ENCODE assay signal across 24 mouse cellular contexts in the genomic region with DNA sequence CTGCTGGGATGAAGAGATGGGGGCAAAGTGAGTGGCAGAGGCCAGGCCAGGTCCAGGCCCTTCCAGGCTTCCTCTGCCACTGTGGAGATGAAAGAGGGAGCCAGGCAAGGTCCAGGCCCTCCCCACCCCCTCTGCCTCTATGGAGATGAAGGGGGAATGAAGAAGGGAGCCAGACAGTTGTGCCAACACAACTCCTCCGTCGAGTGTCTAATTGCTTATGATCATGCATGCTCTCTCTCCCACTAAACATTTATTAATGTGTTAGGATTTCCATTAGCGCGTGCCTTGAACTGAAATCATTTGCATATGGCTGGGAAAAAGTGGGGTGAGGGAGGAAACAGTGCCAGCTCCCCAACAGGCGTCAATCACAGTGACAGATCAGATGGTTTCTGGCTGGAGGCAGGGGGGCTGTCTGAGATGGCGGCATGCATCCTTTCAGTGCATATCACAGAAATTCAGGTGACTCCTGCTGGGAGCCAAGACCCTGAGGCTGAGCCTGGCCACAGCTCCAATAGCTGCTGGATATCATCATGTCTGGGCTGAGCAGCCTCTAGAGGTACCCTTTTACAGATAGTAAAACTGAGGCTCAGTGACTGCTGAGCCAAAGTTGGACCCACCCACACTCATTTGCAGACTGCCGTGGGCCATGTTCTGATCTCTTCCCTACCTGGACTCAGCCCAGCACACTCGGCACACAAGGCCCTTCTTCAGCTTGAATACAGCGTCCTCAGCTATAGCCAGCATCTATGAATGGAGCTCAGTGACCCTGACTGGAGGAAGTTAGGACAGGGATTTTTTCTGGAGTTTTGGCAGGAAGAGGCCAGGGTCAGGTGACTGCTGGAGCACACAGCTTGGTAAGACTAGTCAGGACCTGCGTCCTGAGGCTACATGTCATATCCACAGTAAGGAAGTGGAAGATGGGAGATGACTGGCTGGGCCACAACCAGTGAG. TPM values are rescaled to one million over a fixed set of nuclear protein-coding genes. Genes with fewer than 3 reads are reported as not detected.
DNase-seq lines count a peak whose midpoint lies in the region; ATAC-seq and TF ChIP-seq lines count a peak whose summit lies in the region.
"Had no signal": no experiment of that assay in that cellular context is flagged by ENCODE, and none has a peak within 500 bp of the region (broad histone marks: within the 10 kb centered on the region; RNA-seq: fewer than 3 reads in every experiment).

No protein-coding gene starts in this region.

- H3K36me3 ChIP-seq in heart, embryonic 10.5 days: no peaks in the 10 kb centered on the region
- no peaks in the 10 kb centered on the region for H3K36me3 ChIP-seq in forebrain, postnatal 0 days (ENCODE audit: insufficient read depth)
- no peaks in the 10 kb centered on the region for H3K36me3 ChIP-seq in midbrain, embryonic 16.5 days (ENCODE audit: control insufficient read depth, insufficient read depth, low read length)
- H3K36me3 ChIP-seq: lung, embryonic 15.5 days had no signal

- H3K4me3 ChIP-seq in heart, embryonic 10.5 days: no peak overlapping the region
- H3K4me3 ChIP-seq in forebrain, postnatal 0 days (ENCODE audit: low read depth, low read length): no peak overlapping the region
- H3K4me3 ChIP-seq in midbrain, embryonic 16.5 days (ENCODE audit: low read depth, low read length): no peak overlapping the region
- H3K4me3 ChIP-seq: lung, embryonic 15.5 days; megakaryocyte, embryonic 14.5 days had no signal

- DNase-seq in heart, embryonic 10.5 days (ENCODE audit: low spot score): no peak
- DNase-seq in heart, postnatal 4 days: no peak
- DNase-seq in brain, embryonic 14.5 days (ENCODE audit: low read depth): peak; percentile 85
- peak; percentile 65 for DNase-seq in forebrain, postnatal 0 days
- DNase-seq in kidney, adult 11 months: no peak
- no peak for DNase-seq in frontal cortex, postnatal 36 days (ENCODE audit: low spot score in 2 of 2)
- no peak for DNase-seq in spleen, postnatal 36 days (ENCODE audit: low spot score in 2 of 2)
- DNase-seq: adrenal gland, postnatal 36 days; kidney, adult 18-20 months; kidney, postnatal 4 days; layer of hippocampus, postnatal 36 days; retina, postnatal 1 day; spleen, adult 18-20 months; thymus, postnatal 4 days had no signal

- peak; percentile 68 for ATAC-seq in forebrain, postnatal 0 days
- ATAC-seq in midbrain, embryonic 16.5 days: peak; percentile 39; the same call in 1 of the 2 replicates

- TF ChIP-seq POLR2A in brain, embryonic 14.5 days (IDR thresholded peaks at IDR 0.05; ENCODE audit: borderline replicate concordance, extremely low read depth, insufficient read depth, insufficient read length, poor library complexity, severe bottlenecking): no peak

- no peak overlapping the region for H3K4me2 ChIP-seq in forebrain, postnatal 0 days (ENCODE audit: low read depth)
- no peak overlapping the region for H3K4me2 ChIP-seq in midbrain, embryonic 16.5 days (ENCODE audit: low read length)
- H3K4me2 ChIP-seq: lung, embryonic 15.5 days had no signal

- TF ChIP-seq CTCF in brain, embryonic 14.5 days (IDR thresholded peaks at IDR 0.05; ENCODE audit: borderline replicate concordance, extremely low read depth, insufficient read depth, insufficient read length): no peak
- TF ChIP-seq CTCF in forebrain, postnatal 0 days (IDR thresholded peaks at IDR 0.05; ENCODE audit: low read depth): no peak

- no peak overlapping the region for H3K9ac ChIP-seq in forebrain, postnatal 0 days
- H3K9ac ChIP-seq in midbrain, embryonic 16.5 days (ENCODE audit: low read depth, low read length): no peak overlapping the region
- H3K9ac ChIP-seq: lung, embryonic 15.5 days had no signal

- no peaks in the 10 kb centered on the region for H3K9me3 ChIP-seq in heart, embryonic 10.5 days
- H3K9me3 ChIP-seq in forebrain, postnatal 0 days (ENCODE audit: low read length): no peaks in the 10 kb centered on the region
- no peaks in the 10 kb centered on the region for H3K9me3 ChIP-seq in midbrain, embryonic 16.5 days (replicated peaks; ENCODE audit: control insufficient read depth, low read length, poor library complexity, severe bottlenecking)
- H3K9me3 ChIP-seq: lung, embryonic 15.5 days; megakaryocyte, embryonic 14.5 days had no signal

- peaks cover 84% of the 10 kb centered on the region for H3K4me1 ChIP-seq in heart, embryonic 10.5 days
- H3K4me1 ChIP-seq in forebrain, postnatal 0 days (ENCODE audit: insufficient read depth): peaks cover 23% of the 10 kb centered on the region
- peaks cover 4% of the 10 kb centered on the region; the same call in 1 of the 2 replicates for H3K4me1 ChIP-seq in midbrain, embryonic 16.5 days (ENCODE audit: control insufficient read depth, insufficient read depth, low read length)

- peak overlapping the region; percentile 19; the same call in 1 of the 2 replicates for H3K27ac ChIP-seq in heart, embryonic 10.5 days
- peak overlapping the region; percentile 51; the same call in 1 of the 2 replicates for H3K27ac ChIP-seq in forebrain, postnatal 0 days (ENCODE audit: low read depth, low read length)
- H3K27ac ChIP-seq in midbrain, embryonic 16.5 days (ENCODE audit: low read length): no peak overlapping the region
- H3K27ac ChIP-seq: lung, embryonic 15.5 days; stomach, postnatal 0 days had no signal

- 82% methylated on average over 10 of the region's 10 CpGs for WGBS in heart, embryonic 10.5 days
- 28% methylated on average over 10 of the region's 10 CpGs for WGBS in forebrain, postnatal 0 days
- 65% methylated on average over 10 of the region's 10 CpGs for WGBS in midbrain, embryonic 16.5 days

- H3K27me3 ChIP-seq in heart, embryonic 10.5 days (ENCODE audit: insufficient read depth, poor library complexity, severe bottlenecking): no peaks in the 10 kb centered on the region
- no peaks in the 10 kb centered on the region for H3K27me3 ChIP-seq in forebrain, postnatal 0 days (ENCODE audit: insufficient read depth, low read length)
- H3K27me3 ChIP-seq in midbrain, embryonic 16.5 days (ENCODE audit: control insufficient read depth, insufficient read depth, low read depth, low read length): no peaks in the 10 kb centered on the region
- H3K27me3 ChIP-seq: lung, embryonic 15.5 days had no signal

RNA-seq across cellular contexts. Expression of gene Rho, which starts 4.0 kb away (rescaled TPM):
- polyA plus RNA-seq in heart, embryonic 10.5 days (2016; fragmentation: Nextera tagmentation; extraction: Ambion mirVana): 0.28 TPM in 1 of 2 replicates, not detected in the other
- under 1 TPM; 0.24 to 0.34 TPM for total RNA-seq in heart, postnatal 4 days (2021)
- polyA plus RNA-seq in brain, embryonic 14.5 days (2012; rRNA removed): 1.9 and 2.1 TPM in 2 replicates
- 0.23 and 0.57 TPM in 2 replicates for total RNA-seq in forebrain, postnatal 0 days (2014; rRNA removed)
- polyA plus RNA-seq in forebrain, postnatal 0 days (2015; fragmentation: Nextera tagmentation; extraction: Ambion mirVana): 0.08 TPM in 1 of 2 replicates, not detected in the other
- polyA plus RNA-seq in midbrain, embryonic 16.5 days (2015; fragmentation: Nextera tagmentation; extraction: Ambion mirVana): 0.14 and 0.36 TPM in 2 replicates
- total RNA-seq: liver, adult 2 months had no signal

RNA-seq across cellular contexts. Expression of gene H1foo, which starts 17.2 kb away (rescaled TPM):
- not detected in 2 replicates for polyA plus RNA-seq in heart, embryonic 10.5 days (2016; fragmentation: Nextera tagmentation; extraction: Ambion mirVana)
- not detected for total RNA-seq in heart, postnatal 4 days (2021)
- not detected in 2 replicates for polyA plus RNA-seq in brain, embryonic 14.5 days (2012; rRNA removed)
- not detected in 2 replicates for total RNA-seq in forebrain, postnatal 0 days (2014; rRNA removed)
- polyA plus RNA-seq in forebrain, postnatal 0 days (2015; fragmentation: Nextera tagmentation; extraction: Ambion mirVana): not detected in 2 replicates
- not detected in 2 replicates for polyA plus RNA-seq in midbrain, embryonic 16.5 days (2015; fragmentation: Nextera tagmentation; extraction: Ambion mirVana)
- total RNA-seq: adrenal gland, postnatal 36 days; ES-E14; gastrocnemius, adult 18-20 months; heart, postnatal 25 days; layer of hippocampus, postnatal 36 days; liver, adult 2 months had no signal
- polyA plus RNA-seq: C2C12; liver, adult 2 months; lung, embryonic 15.5 days; neural tube, embryonic 14.5 days; stomach, postnatal 0 days had no signal

Comparison
In these comparisons a context has a peak if more than half of its experiments do, and no peak if none do; other contexts are left out.
1. DNase-seq: peak in brain, embryonic 14.5 days (single experiment) and forebrain, postnatal 0 days (single experiment); none in heart, embryonic 10.5 days (single experiment), heart, postnatal 4 days (single experiment), kidney, adult 11 months (single experiment), frontal cortex, postnatal 36 days (0 of 2) and spleen, postnatal 36 days (0 of 2).